Mouse (Mus musculus): Measurements from ENCODE around the gene Slc9a9.

Gene Slc9a9

GRCm38 (mm10) chr9:94734320-94734719 is 64.6 kb downstream of the Slc9a9 start:
- DNase-seq: no peak

GRCm38 (mm10) chr9:94737226-94737625 is 67.5 kb downstream of the Slc9a9 start:
- no peak for DNase-seq

GRCm38 (mm10) chr9:94738555-94739427 is 69.1 kb downstream of the Slc9a9 start:
- no peak for DNase-seq

- no peak for DNase-seq
Measured at GRCm38 (mm10) chr9:94740841-94741240, 71.1 kb downstream of the Slc9a9 start.

GRCm38 (mm10) chr9:94743291-94743690 is 73.6 kb downstream of the Slc9a9 start:
- no peak for DNase-seq

GRCm38 (mm10) chr9:94748503-94748902 is 78.8 kb downstream of the Slc9a9 start:
- DNase-seq: no peak

GRCm38 (mm10) chr9:94750187-94750586 is 80.5 kb downstream of the Slc9a9 start:
- no peak for DNase-seq

GRCm38 (mm10) chr9:94750935-94751637 is 81.4 kb downstream of the Slc9a9 start:
- no peak for DNase-seq

GRCm38 (mm10) chr9:94751638-94752021 is 81.9 kb downstream of the Slc9a9 start:
- no peak for DNase-seq

GRCm38 (mm10) chr9:94752121-94752520 is 82.4 kb downstream of the Slc9a9 start:
- no peak for DNase-seq

- no peak for DNase-seq
Measured at GRCm38 (mm10) chr9:94759904-94760303, 90.2 kb downstream of the Slc9a9 start.

- no peak for DNase-seq
Measured at GRCm38 (mm10) chr9:94768114-94768513, 98.4 kb downstream of the Slc9a9 start.

- no peak for DNase-seq
Measured at GRCm38 (mm10) chr9:94768524-94768923, 98.8 kb downstream of the Slc9a9 start.

GRCm38 (mm10) chr9:94773357-94773756 is 103.6 kb downstream of the Slc9a9 start:
- DNase-seq: no peak

GRCm38 (mm10) chr9:94788261-94788660 is 118.6 kb downstream of the Slc9a9 start:
- no peak for DNase-seq

GRCm38 (mm10) chr9:94790966-94791365 is 121.3 kb downstream of the Slc9a9 start:
- no peak for DNase-seq

GRCm38 (mm10) chr9:94803073-94803472 is 133.4 kb downstream of the Slc9a9 start:
- DNase-seq: no peak

GRCm38 (mm10) chr9:94805506-94805905 is 135.8 kb downstream of the Slc9a9 start:
- no peak for DNase-seq

- no peak for DNase-seq
Measured at GRCm38 (mm10) chr9:94815518-94815917, 145.8 kb downstream of the Slc9a9 start.

- no peak for DNase-seq
Measured at GRCm38 (mm10) chr9:94821268-94821667, 151.6 kb downstream of the Slc9a9 start.

GRCm38 (mm10) chr9:94833836-94834235 is 164.1 kb downstream of the Slc9a9 start:
- no peak for DNase-seq

- no peak for DNase-seq
Measured at GRCm38 (mm10) chr9:94837384-94837783, 167.7 kb downstream of the Slc9a9 start.

- no peak for DNase-seq
Measured at GRCm38 (mm10) chr9:94838479-94839031, 168.8 kb downstream of the Slc9a9 start.

GRCm38 (mm10) chr9:94839204-94839603 is 169.5 kb downstream of the Slc9a9 start:
- no peak for DNase-seq
